Mouse (Mus musculus) T-cell, adult 2 months (primary cell): ENCODE results near the gene Ccdc54.

Experiments
- DNase-seq: peaks from one replicate; pipeline ENCODE4 v3.0.0; 2022; ENCODE audit warnings: low spot score

Ccdc54 gene

GRCm38 (mm10) chr16:50542554-50543333 lies 48.2 kb downstream of the Ccdc54 start:
- DNase-seq = no peak
